Mouse (Mus musculus) skeletal muscle tissue, adult 2 months (tissue): ENCODE measurements around the gene Satb2.

Experiments used
- DNase-seq: peaks from one replicate; pipeline ENCODE4 v3.0.0-alpha.2; 2012; ENCODE audit warnings: low read depth, low spot score

Gene Satb2

GRCm38 (mm10) chr1:56978151-56978700 is at the start of gene Satb2:
Gene Satb2 (minus strand): TSS chr1:56978650.
- no peak for DNase-seq

GRCm38 (mm10) chr1:57018941-57019340 is 40.5 kb upstream of the Satb2 start:
- DNase-seq: no peak

DNA sequence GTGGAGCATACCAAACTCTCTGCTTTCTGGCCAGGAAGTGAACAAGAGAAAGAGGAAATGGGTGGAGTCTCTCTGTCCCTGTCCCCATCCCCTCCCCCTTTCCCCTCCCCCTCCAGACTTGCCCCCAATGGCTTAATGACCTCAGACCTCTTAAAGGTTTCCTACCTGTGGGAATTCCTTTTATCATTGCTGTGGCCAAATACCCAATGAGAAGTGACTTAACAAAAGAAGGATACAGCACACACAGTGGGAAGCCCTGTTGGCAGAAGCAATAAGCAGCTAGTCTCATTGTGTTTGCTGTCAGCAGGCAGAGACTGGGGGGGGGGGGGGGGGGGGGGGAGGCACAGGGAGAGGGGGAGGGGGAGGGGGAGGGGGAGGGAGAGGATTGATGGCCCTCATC is 35.4 kb upstream of the Satb2 start:
- DNase-seq: no peak

GRCm38 (mm10) chr1:57009171-57009570 is 30.7 kb upstream of the Satb2 start:
- DNase-seq: no peak

DNA sequence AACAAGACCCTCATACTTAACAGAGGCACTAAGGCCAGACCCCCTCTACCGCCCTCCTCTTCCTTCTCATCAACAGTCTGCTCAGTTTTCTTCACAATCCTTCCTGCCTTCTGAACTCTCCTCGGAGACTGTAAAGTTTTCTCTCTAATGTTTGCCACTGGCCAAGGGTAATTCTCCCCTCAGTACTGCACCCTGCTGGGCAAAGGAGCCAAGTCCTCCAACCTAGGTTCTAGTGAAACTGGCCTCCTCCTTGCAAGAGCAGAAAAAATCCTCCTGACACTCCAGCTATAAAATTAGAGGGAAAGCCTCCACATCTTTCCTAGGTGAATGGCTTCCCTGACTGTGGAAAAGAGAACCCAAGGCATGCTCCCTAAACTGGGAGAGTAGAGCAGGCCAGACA is 16.6 kb upstream of the Satb2 start:
- DNase-seq: no peak

DNA sequence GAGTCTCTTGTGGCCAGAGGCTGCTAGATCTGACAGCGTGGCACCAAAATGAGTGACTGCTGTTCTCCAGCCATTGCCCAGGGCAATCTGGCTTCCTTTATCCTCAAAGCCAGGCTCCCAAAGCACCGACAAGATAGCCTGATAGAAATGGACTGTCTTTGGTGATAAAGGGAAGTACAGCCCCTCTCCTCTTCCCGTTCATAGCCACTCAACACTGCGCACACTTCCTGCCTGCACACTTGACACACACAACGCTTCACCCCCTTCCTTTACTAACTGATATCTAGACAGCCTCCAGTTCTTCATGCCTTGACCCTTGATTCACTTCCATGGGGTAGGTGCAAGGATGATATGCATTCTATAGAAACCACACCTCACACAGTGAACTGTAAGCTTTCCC is 13.9 kb upstream of the Satb2 start:
- DNase-seq: no peak

DNA sequence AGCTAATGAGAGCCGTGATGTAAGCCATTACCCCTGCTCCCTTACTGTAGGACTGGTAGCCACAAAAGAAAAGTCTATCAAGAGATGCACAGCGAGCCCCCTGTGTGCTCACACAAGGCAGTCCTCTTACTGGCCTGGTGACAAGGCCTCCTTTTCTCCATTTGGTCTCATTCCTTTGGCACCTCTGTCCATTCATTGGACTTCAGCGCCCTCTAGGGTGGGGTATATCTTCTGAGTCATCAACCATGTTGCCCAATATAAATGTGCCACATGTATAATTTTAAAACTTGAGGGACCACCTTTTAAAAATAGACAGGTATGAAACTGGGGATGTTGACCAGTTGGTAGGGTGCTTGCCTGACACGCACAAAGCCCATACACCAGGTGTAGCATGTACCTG is 13.2 kb upstream of the Satb2 start:
- no peak for DNase-seq

DNA sequence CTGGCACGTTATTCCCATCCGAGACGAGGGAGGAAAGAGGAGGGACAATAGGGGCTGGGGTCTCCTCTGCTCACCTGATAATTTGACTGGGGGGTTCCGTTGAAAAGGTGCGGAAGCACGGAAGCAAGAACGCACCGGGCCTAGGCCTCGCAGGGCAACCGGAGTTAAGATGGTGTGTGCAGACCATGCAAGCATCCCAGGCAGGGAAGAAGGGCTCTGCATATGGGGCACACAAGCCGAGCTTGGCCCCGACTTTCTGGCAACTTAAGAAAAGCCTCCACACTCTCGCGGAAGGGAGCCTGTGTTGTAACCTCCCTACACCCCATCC is 6.0 kb upstream of the Satb2 start:
- no peak for DNase-seq

GRCm38 (mm10) chr1:56983771-56984482 is 5.5 kb upstream of the Satb2 start:
- no peak for DNase-seq

- DNase-seq: no peak
Measured at GRCm38 (mm10) chr1:56983100-56983590, 4.7 kb upstream of the Satb2 start.

DNA sequence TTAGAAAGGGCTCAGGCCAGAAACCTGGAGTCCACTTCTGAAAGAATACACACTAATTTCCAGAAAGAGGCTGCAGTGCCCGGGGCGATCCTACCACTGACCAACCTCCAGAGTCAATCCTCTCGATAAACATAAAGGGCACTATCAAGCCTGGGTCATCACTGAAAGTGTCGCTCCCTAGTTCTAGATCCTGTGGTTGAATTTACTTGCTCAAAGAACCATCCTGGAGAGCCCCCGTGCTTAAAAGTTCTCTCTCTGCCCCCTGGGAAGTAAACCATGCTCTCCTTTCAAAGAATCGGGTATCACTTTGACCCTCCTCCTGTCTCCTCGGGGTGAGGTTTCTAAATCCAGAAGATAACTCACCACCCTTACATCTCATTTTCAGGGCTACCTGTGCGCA is 4.2 kb upstream of the Satb2 start:
- DNase-seq: no peak

GRCm38 (mm10) chr1:56981947-56982555 is 3.6 kb upstream of the Satb2 start:
- DNase-seq: no peak

GRCm38 (mm10) chr1:56981508-56981907 is 3.1 kb upstream of the Satb2 start:
- DNase-seq: no peak

DNA sequence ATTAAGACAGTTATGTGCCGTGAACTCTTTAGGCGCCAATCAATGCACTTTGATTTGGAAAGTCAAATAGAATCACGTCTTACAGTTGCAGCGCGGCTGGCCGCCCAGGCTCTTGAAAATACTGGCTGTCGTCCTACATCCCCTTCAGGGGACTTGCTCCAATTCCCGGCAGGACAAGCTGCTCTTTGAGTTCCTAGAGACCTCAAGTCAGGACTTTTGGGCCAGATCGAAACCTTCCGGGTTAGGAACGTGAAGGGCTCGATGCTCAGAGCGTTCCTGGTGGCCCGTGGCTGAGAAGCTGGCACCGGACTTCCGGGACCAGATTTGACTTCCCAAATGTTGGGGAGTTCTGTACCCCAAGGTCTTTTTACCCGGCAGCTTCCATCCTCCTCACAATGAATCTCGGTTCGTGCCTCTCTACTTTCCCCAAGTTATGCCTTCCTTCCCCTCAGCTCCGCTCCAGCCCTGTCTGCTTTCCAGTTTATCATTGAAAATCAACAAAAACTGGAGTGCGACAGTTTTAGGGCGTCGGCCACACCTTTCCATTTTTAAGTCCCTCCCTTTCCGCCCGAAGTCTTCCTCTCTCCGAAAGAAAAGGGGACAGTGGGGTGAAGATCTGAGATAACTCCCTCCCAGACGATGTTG is 2.3 kb upstream of the Satb2 start:
- no peak for DNase-seq

GRCm38 (mm10) chr1:56979531-56980395 is 1.3 kb upstream of the Satb2 start:
- no peak for DNase-seq

- DNase-seq: no peak
Measured at GRCm38 (mm10) chr1:56977201-56978100, 999 bp downstream of the Satb2 start.

DNA sequence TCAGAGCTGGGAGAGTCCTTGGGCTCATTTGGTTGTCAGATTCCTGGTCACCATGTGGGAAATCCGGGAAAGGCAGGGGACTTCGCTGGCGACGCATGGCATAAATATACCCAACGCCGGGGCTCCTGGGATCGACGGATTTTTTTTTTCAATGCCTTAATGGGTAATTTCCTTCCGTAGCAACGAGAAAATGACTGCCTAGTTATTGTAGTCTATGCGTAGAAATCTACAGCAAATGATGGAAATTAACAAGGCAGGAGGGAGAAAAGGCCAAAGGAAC is 1.7 kb downstream of the Satb2 start:
- no peak for DNase-seq

GRCm38 (mm10) chr1:56976044-56976824 is 2.2 kb downstream of the Satb2 start:
- no peak for DNase-seq

GRCm38 (mm10) chr1:56975546-56975945 is 2.9 kb downstream of the Satb2 start:
- DNase-seq: no peak

DNA sequence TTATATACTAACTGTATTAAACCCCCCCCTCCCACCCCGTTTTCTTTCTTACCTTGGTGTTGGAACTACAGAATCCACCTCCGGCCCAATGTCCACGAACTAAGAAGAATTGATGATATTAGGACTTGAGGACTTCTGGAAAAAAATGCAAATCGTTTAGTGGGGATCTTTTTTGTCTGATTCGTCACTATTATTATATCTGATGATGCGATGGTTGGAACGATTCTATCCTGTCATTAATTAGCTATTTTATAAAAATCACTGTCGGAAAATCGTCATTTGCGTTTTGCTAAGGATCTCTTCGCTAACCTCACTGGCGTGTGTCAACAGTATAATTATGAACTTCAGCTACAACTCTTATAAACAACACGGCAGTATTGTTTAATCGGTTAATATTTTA is 4.3 kb downstream of the Satb2 start:
- DNase-seq: no peak
